Mouse (Mus musculus) midbrain, embryonic 15.5 days (tissue): ENCODE measurements around the gene Ap1ar. TPM values are rescaled to one million over a fixed set of nuclear protein-coding genes. Genes with fewer than 3 reads are reported as not detected.

ENCODE experiments used
- ATAC-seq: fragments of 200-750 bp; cut with Nextera tagmentation; replicated peaks from 2 replicates; pipeline ENCODE4 v1.8.0; 2017; ENCODE audit warnings: moderate TSS enrichment
- H3K27ac ChIP-seq: fragments of 300-500 bp; sonication (generic); 2 replicates; pipeline ENCODE4 v1.5.1; 2015; ENCODE audit warnings: mild to moderate bottlenecking, inconsistent platforms
- H3K27me3 ChIP-seq: fragments of 300-500 bp; sonication (generic); replicated peaks from 2 replicates; pipeline ENCODE4 v1.6.1; 2015; ENCODE audit warnings: inconsistent platforms
- H3K36me3 ChIP-seq: fragments of 300-500 bp; sonication (generic); replicated peaks from 2 replicates; pipeline ENCODE4 v1.6.1; 2015; ENCODE audit warnings: inconsistent platforms
- H3K4me1 ChIP-seq: fragments of 300-500 bp; sonication (generic); 2 replicates; pipeline ENCODE4 v1.6.1; 2015; ENCODE audit warnings: inconsistent platforms
- H3K4me2 ChIP-seq: fragments of 300-500 bp; sonication (generic); 2 replicates; pipeline ENCODE4 v1.6.1; 2015; ENCODE audit warnings: inconsistent platforms, mild to moderate bottlenecking, moderate library complexity
- H3K4me3 ChIP-seq: fragments of 300-500 bp; sonication (generic); 2 replicates; pipeline ENCODE4 v1.5.1; 2015; ENCODE audit warnings: mild to moderate bottlenecking, inconsistent platforms
- H3K9ac ChIP-seq: fragments of 300-500 bp; sonication (generic); 2 replicates; pipeline ENCODE4 v1.6.1; 2015; ENCODE audit warnings: mild to moderate bottlenecking, inconsistent platforms
- H3K9me3 ChIP-seq: fragments of 300-500 bp; sonication (generic); 2 replicates; pipeline ENCODE4 v1.6.1; 2016; ENCODE audit warnings: inconsistent platforms
- WGBS: fragments of 180-500 bp; shearing (Covaris S2); methylation state at CpG from one replicate; pipeline ENCODE4 v1.1.7; 2015; ENCODE audit warnings: mixed read lengths; 5-methylcytosine and 5-hydroxymethylcytosine counted together
- polyA plus RNA-seq: library from polyadenylated mRNA; unstranded; fragments of >200 nt; fragmentation: Nextera tagmentation; extraction: Ambion mirVana; gene quantifications from 2 replicates; pipeline ENCODE4 v1.2.1, GENCODE M21; 2015

Ap1ar gene
- polyA plus RNA-seq: 95.0 and 100 TPM in 2 replicates

DNA sequence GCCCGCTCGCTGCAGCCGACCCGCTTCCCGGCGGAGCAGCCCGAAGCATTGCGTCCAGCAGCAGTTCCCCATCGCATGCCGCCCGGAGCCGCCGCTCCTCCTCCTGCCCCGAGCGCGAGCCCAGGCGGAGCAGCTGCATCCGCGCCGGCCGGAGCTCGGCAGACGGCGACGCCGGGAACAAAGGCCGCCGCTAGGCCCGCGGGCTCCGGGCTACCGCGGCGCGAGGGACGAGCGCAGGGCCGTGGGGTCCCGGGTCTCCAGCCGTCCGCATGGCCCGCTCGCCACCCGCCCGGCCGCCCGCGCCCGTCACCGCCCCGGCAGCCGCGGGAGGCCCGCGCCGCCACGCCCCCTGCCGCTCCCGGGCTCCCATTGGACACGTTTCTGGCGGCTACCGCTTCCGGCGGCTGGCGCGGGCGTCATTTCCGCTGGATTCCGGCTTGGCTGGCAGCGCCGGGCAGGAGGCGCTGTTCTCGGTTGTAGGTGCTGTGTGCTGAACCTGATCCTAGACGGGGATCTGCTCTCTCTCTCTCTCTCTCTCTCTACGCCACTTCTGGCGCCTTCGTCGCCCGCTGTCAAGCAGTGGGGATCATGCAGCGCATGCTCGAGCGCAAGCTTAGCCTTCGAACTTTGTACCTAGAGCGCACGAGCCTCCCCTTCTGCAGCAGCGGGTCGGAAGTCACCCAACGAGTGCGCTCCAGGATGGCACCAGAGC is at the start of gene Ap1ar:
Gene Ap1ar, minus strand, starts transcription at position 370 of the 712 bp plus-strand sequence.
- H3K4me3 ChIP-seq: peak within 1 kb of the TSS; percentile 87
- peak within 1 kb of the TSS; percentile 97 for H3K9ac ChIP-seq
- no peaks in the 10 kb centered on the region for H3K9me3 ChIP-seq
- WGBS: under 1% methylated on average over 84 of the region's 89 CpGs
- H3K4me2 ChIP-seq: peak within 1 kb of the TSS; percentile 61
- ATAC-seq: peak; percentile 98
- H3K27ac ChIP-seq: peak within 1 kb of the TSS; percentile 90
- H3K36me3 ChIP-seq: no peaks in the 10 kb centered on the region
- H3K27me3 ChIP-seq: no peaks in the 10 kb centered on the region
- H3K4me1 ChIP-seq: peaks cover 25% of the 10 kb centered on the region

DNA sequence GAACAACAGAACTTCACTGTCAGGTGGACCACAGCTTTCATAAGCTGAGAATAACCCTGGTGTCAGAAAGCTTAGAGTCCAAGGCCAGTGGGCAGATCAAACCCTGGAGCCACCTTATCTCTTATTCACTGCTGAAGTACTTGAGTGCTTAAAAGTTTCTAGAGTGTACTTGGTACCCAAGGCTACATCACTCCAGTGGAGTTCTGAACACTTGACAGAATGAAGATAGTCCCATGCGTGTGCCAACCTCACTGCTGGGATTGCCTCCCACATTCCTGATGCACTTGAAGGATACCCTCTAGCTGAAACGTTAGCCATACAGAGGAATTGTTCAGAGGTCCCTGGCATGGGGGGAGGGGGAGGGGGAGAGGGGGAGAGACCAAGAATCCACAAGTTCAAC is 44.4 kb upstream of the Ap1ar start:
- no peaks in the 10 kb centered on the region for H3K9me3 ChIP-seq
- H3K27me3 ChIP-seq: no peaks in the 10 kb centered on the region
- H3K4me1 ChIP-seq: no peaks in the 10 kb centered on the region
- no peak overlapping the region for H3K4me2 ChIP-seq
- no peak overlapping the region for H3K4me3 ChIP-seq
- no peak overlapping the region for H3K27ac ChIP-seq
- 68% methylated on average over 2 of the region's 2 CpGs for WGBS
- no peak for ATAC-seq
- H3K36me3 ChIP-seq: no peaks in the 10 kb centered on the region
- no peak overlapping the region for H3K9ac ChIP-seq

DNA sequence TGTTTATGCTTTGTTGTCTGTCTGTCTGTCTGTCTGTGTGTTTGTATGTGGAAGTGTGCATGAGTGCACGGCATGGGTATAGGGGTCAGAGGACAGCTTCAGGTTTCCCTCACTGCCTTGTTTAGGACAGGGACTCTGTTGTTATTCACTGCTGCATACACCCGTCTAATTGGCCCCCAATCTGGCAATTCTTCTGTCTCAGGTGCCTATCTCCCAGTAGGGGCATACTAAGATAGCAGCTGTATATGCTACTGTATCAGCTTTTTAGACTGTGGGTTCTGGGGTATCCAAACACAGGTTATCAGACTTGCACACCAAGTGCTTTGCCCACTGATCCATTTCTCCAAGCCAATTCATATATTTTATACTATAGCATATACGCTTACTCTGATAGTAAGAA is 42.6 kb upstream of the Ap1ar start:
- H3K9ac ChIP-seq: no peak overlapping the region
- no peak overlapping the region for H3K4me3 ChIP-seq
- no peak overlapping the region for H3K4me2 ChIP-seq
- H3K9me3 ChIP-seq: no peaks in the 10 kb centered on the region
- no peak overlapping the region for H3K27ac ChIP-seq
- ATAC-seq: no peak
- no peaks in the 10 kb centered on the region for H3K27me3 ChIP-seq
- H3K4me1 ChIP-seq: no peaks in the 10 kb centered on the region
- WGBS: 87% methylated on average over 3 of the region's 3 CpGs
- no peaks in the 10 kb centered on the region for H3K36me3 ChIP-seq

DNA sequence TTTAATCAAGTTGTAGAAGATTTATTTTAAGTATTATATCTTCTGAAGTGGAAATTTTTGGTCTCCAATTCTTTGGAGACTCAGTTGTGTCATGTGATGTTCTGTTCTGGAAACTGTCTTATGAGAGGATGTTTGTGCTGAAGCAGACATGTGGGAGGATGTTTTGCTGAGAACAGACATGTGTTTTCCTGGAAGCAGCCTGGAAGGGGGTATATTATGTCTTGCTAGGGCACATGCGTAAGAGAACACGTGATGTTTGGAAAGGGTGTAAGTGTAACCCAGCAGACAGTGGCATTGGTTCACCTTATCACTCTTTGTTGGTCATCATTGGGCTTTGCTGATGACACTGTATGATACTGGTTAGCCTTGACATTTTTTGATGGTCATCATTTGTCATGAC is 38.2 kb upstream of the Ap1ar start:
- H3K36me3 ChIP-seq: no peaks in the 10 kb centered on the region
- ATAC-seq: no peak
- 94% methylated on average over 2 of the region's 2 CpGs for WGBS

DNA sequence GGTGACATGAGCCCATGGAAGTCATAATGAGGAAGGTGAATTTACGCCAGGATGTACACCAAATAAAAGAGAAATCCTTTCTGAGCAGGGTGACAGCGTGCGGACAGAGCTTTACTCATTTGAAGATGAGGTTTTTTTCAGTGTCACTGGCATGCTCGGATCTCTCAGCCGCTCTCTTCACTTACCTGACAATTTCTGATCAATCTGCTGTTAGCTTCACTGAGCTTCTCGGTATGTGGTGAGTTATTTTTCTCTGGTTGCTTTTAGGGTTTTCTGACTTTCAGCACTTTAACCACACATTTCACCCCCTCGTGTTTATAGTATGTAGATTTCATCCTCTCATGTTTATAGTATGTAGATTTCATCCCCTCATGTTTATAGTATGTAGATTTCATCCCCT is 37.7 kb upstream of the Ap1ar start:
- no peak overlapping the region for H3K27ac ChIP-seq
- ATAC-seq: no peak

More for the DNA sequence above, 38.2 kb upstream of the Ap1ar start:
- Histone ChIP-seq H3K27ac (no peak overlapping the region), H3K9me3 (no peaks in the 10 kb centered on the region), H3K9ac (no peak overlapping the region), H3K4me3 (no peak overlapping the region), H3K27me3 (no peaks in the 10 kb centered on the region), H3K4me1 (no peaks in the 10 kb centered on the region), H3K4me2 (no peak overlapping the region)

DNA sequence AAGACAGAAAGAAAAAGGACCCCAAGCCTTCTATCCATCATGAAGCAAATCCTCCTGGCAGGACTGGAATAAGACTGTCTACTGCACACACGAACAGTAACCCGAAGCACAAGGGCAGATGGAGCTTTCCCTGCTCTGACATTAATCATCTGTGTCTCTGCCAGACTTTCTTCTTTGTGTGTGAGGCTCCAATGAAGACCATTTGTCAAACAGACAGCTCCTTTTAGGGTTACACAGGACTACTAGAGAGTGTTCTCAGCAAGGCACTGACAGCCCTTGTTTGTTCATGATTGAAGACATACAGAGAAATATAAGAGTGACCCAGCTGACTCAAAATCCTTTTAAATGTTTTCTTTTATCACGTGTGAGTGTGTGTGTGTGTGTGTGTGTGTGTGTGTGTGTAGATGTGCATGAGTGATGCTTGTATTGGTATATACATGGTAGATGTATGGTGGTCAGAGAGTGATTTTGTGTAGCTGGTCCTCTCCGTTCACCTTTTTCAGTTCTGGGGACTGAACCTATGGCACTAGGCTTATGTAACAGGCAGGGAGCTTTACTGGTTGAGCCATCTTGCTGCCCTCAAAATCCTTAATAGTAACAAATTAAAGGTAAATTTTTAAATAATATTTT is 37.0 kb upstream of the Ap1ar start:
- no peaks in the 10 kb centered on the region for H3K36me3 ChIP-seq
- ATAC-seq: no peak
- H3K9ac ChIP-seq: no peak overlapping the region
- H3K4me3 ChIP-seq: no peak overlapping the region
- H3K9me3 ChIP-seq: no peaks in the 10 kb centered on the region
- H3K4me1 ChIP-seq: no peaks in the 10 kb centered on the region
- H3K4me2 ChIP-seq: no peak overlapping the region
- 66% methylated on average over 4 of the region's 4 CpGs for WGBS
- H3K27me3 ChIP-seq: no peaks in the 10 kb centered on the region
- no peak overlapping the region for H3K27ac ChIP-seq

More for the DNA sequence above, 37.7 kb upstream of the Ap1ar start:
- H3K4me2 ChIP-seq: no peak overlapping the region
- no peak overlapping the region for H3K9ac ChIP-seq
- H3K4me1 ChIP-seq: no peaks in the 10 kb centered on the region
- H3K27me3 ChIP-seq: no peaks in the 10 kb centered on the region
- H3K36me3 ChIP-seq: no peaks in the 10 kb centered on the region
- no peak overlapping the region for H3K4me3 ChIP-seq
- no peaks in the 10 kb centered on the region for H3K9me3 ChIP-seq
- 90% methylated on average over 7 of the region's 7 CpGs for WGBS

DNA sequence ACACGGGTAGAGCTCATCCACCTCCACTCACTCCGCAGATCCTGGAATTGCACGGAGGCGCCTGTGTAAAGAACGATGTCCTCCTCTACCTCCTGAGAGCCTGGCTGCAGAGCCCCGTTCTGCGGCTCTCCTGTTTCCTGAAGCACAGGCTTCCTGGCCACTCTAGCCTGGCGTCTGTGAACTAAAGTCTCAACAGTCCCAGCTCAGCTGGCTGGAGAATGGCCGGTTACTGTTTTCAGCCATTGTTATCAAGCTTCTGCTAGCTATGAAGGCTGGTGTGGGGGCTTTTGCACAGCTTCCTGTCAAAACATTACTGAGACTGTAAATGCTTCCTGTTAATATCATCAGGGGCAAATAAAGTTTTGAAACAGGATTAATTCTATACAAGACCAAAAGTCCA is 34.3 kb upstream of the Ap1ar start:
- Histone ChIP-seq H3K4me3 (no peak overlapping the region), H3K27me3 (no peaks in the 10 kb centered on the region), H3K4me2 (no peak overlapping the region), H3K9ac (no peak overlapping the region), H3K36me3 (no peaks in the 10 kb centered on the region), H3K27ac (no peak overlapping the region), H3K4me1 (peaks cover 11% of the 10 kb centered on the region), H3K9me3 (no peaks in the 10 kb centered on the region)
- WGBS: 82% methylated on average over 9 of the region's 9 CpGs
- ATAC-seq: no peak

DNA sequence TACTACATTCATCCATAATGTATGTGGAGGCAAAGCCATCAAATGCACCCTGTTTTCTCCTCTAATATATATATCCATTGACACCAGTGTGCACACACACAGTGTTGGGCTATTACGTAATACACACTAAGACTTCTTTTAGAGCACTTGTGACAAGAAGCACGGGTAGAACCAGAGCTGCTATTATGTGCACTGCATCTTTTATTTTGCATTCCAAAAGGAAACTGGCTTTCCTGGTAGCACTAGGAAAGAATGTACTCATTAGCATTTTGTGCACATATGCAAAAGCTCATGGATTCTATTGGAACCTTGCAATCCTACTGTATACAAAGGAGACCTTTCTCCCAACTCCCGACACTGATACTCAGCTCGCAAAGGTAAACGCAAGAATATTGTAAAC is 31.6 kb upstream of the Ap1ar start:
- Histone ChIP-seq H3K4me3 (no peak overlapping the region), H3K9ac (no peak overlapping the region), H3K4me2 (no peak overlapping the region), H3K4me1 (peaks cover 11% of the 10 kb centered on the region), H3K9me3 (no peaks in the 10 kb centered on the region), H3K27me3 (no peaks in the 10 kb centered on the region), H3K36me3 (no peaks in the 10 kb centered on the region), H3K27ac (no peak overlapping the region)
- peak; percentile 75 for ATAC-seq
- 34% methylated on average over 5 of the region's 5 CpGs for WGBS

DNA sequence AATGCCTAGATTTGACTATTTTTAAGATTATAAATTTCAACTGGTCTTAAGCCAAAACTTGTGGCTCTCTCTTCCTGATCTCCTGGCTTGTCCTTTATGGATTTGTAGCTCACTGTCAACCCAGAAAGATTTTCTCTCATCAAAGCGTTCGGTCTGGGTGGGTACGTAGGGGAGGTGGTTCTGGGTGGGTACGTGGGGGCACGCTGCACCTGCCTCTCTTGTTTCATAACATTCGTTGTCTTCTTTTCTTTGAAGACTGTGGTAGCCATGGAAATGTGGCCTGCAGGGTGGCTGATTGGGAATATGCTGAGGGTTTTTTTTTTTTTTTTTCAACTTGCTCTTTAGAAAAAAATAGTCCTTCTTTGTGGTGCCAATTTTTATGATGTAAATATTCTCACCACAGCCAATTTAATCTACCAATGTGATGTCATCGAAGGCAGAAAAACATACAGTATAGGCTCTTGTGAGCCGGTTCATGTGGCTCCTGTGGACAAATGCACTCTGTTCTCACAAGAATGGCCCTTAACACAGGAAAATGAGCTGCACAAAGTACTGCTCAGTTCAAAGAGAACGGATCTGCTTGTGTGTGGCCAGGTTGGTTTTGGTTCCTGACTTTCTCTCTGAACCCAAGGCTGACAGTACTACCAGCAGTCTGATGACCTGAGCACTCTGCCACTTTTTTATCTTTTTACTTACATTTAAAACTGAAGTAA is 30.9 kb upstream of the Ap1ar start:
- Histone ChIP-seq H3K9ac (no peak overlapping the region), H3K27ac (no peak overlapping the region), H3K4me2 (no peak overlapping the region), H3K4me3 (no peak overlapping the region), H3K9me3 (no peaks in the 10 kb centered on the region), H3K36me3 (no peaks in the 10 kb centered on the region), H3K4me1 (peaks cover 11% of the 10 kb centered on the region), H3K27me3 (no peaks in the 10 kb centered on the region)
- 0 out of 2 replicates have a peak, but pooled peaks have one; percentile 54 for ATAC-seq
- WGBS: 49% methylated on average over 9 of the region's 9 CpGs

DNA sequence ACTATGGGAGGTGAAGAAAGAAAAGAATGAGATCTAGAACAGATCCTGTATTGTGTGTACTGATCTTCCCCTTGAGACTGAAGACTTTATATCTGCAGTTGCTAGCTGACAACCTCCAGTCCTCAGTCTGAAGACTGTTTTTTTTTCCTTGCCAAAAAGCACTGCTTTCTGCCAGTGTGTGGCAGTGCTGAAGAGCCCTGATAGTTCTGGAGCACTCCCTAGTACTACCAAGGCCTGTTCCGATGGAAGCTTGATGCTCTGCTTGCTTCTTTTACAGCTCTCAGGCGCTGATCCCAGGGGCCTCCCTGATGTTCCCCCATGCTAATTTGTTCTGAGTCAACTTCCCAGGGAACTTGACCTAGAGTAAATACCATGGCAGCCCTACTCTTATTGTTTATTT is 26.9 kb upstream of the Ap1ar start:
- no peaks in the 10 kb centered on the region for H3K36me3 ChIP-seq
- ATAC-seq: no peak

DNA sequence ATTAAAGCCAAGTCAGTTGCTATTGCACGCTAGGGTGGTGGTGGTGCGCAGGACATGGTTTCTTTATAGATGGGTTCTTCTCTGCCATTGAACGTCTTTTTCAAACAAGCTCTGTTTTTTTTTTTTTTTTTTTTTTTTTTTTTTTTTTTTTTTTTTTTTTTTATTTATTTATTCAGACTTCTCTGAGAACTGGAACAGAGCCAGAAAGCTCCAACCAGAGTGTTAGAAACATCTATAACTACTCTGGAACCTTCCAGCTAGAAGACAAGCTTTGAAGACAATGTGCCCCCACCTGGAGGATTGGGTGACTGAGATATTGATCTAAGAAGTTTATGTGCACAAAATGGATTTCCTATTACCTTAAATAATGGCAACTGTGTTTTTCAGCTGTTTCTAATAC is 26.2 kb upstream of the Ap1ar start:
- no peak overlapping the region for H3K9ac ChIP-seq
- no peak for ATAC-seq
- peaks cover 6% of the 10 kb centered on the region for H3K4me1 ChIP-seq
- no peaks in the 10 kb centered on the region for H3K9me3 ChIP-seq
- H3K4me2 ChIP-seq: no peak overlapping the region
- no peak overlapping the region for H3K4me3 ChIP-seq
- no peaks in the 10 kb centered on the region for H3K36me3 ChIP-seq
- WGBS: 67% methylated on average over 3 of the region's 3 CpGs
- H3K27ac ChIP-seq: no peak overlapping the region
- H3K27me3 ChIP-seq: no peaks in the 10 kb centered on the region

More for the DNA sequence above, 26.9 kb upstream of the Ap1ar start:
- Histone ChIP-seq H3K4me3 (no peak overlapping the region), H3K9me3 (no peaks in the 10 kb centered on the region), H3K4me2 (no peak overlapping the region), H3K27me3 (no peaks in the 10 kb centered on the region), H3K27ac (no peak overlapping the region), H3K4me1 (peaks cover 11% of the 10 kb centered on the region), H3K9ac (no peak overlapping the region)
- WGBS: 40% methylated on average over 2 of the region's 2 CpGs

DNA sequence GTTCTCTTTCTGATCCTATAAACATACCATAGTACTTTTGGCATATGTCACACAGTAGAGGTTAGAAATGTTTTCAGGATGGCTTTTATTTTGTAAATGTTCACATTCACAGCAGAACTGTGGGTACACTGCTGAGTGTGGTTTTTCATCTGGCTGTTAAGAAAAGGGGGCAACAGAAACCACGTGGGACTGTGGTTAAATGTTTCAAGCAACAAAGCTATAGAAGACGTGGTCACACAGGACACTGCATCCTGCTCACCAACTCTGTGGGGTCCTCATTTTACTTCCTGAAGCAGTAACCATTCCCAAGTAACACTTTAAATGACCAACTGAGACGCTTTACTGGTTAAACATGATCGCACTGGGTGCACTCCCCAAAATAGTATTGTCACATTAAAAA is 25.2 kb upstream of the Ap1ar start:
- H3K4me1 ChIP-seq: no peaks in the 10 kb centered on the region
- WGBS: 68% methylated on average over 4 of the region's 4 CpGs
- H3K4me3 ChIP-seq: no peak overlapping the region
- ATAC-seq: no peak
- H3K36me3 ChIP-seq: no peaks in the 10 kb centered on the region
- no peak overlapping the region for H3K27ac ChIP-seq
- no peaks in the 10 kb centered on the region for H3K27me3 ChIP-seq
- H3K9ac ChIP-seq: no peak overlapping the region
- H3K4me2 ChIP-seq: no peak overlapping the region
- H3K9me3 ChIP-seq: no peaks in the 10 kb centered on the region
